Mouse (Mus musculus) forebrain, embryonic 14.5 days (tissue): ENCODE results near the gene Ndufa11. TPM values are rescaled to one million over a fixed set of nuclear protein-coding genes. Genes with fewer than 3 reads are reported as not detected.

Experiments used
- ATAC-seq: fragments of 200-750 bp; cut with Nextera tagmentation; 2 replicates; pipeline ENCODE4 v1.8.0; 2017; ENCODE audit warnings: mild to moderate bottlenecking, moderate library complexity
- DNase-seq: peaks from one replicate; pipeline ENCODE4 v3.0.0-alpha.2; 2015; ENCODE audit warnings: low spot score
- H3K27ac ChIP-seq: fragments of 300-500 bp; sonication (generic); 2 replicates; pipeline ENCODE4 v1.5.1; 2014; ENCODE audit warnings: low read depth, mild to moderate bottlenecking, control low read depth, low read length, moderate library complexity
- H3K27me3 ChIP-seq: fragments of 300-500 bp; sonication (generic); replicated peaks from 2 replicates; pipeline ENCODE4 v1.6.1; 2014; ENCODE audit warnings: low read length, control low read depth, mixed read lengths; ENCODE audit not compliant: control insufficient read depth, insufficient read depth
- H3K36me3 ChIP-seq: fragments of 300-500 bp; sonication (generic); 2 replicates; pipeline ENCODE4 v1.6.1; 2014; ENCODE audit warnings: low read length, control low read depth; ENCODE audit not compliant: control insufficient read depth, insufficient read depth
- H3K4me1 ChIP-seq: fragments of 300-500 bp; sonication (generic); 2 replicates; pipeline ENCODE4 v1.6.1; 2014; ENCODE audit warnings: antibody characterized with exemption, low read length, control low read depth; ENCODE audit not compliant: control insufficient read depth, insufficient read depth
- H3K4me2 ChIP-seq: fragments of 300-500 bp; sonication (generic); 2 replicates; pipeline ENCODE4 v1.6.1; 2014; ENCODE audit warnings: mild to moderate bottlenecking, control low read depth, low read length
- H3K4me3 ChIP-seq: fragments of 300-500 bp; sonication (generic); 2 replicates; pipeline ENCODE4 v1.5.1; 2014; ENCODE audit warnings: low read depth, low read length, control low read depth
- H3K9ac ChIP-seq: fragments of 300-500 bp; sonication (generic); 2 replicates; pipeline ENCODE4 v1.6.1; 2014; ENCODE audit warnings: mild to moderate bottlenecking, low read length, control low read depth, moderate library complexity
- H3K9me3 ChIP-seq: fragments of 300-500 bp; sonication (generic); replicated peaks from 2 replicates; pipeline ENCODE4 v1.6.1; 2016; ENCODE audit warnings: low read length, control low read depth, mixed read lengths; ENCODE audit not compliant: control insufficient read depth
- WGBS: fragments of 180-500 bp; shearing (Covaris S2); extraction: QIAGEN DNeasy Blood & Tissue Kit; methylation state at CpG from one replicate; pipeline ENCODE4 v1.1.7; 2014; 5-methylcytosine and 5-hydroxymethylcytosine counted together
- polyA plus RNA-seq: library from polyadenylated mRNA; unstranded; fragments of >200 nt; fragmentation: Nextera tagmentation; extraction: Ambion mirVana; gene quantifications from 2 replicates; pipeline ENCODE4 v1.2.1, GENCODE M21; 2014

Gene Ndufa11
- polyA plus RNA-seq, 1 experiment from 2014 or later = 613 TPM

- H3K27me3 ChIP-seq = no peaks in the 10 kb centered on the region
- no peak overlapping the region for H3K27ac ChIP-seq
- DNase-seq (no peak), ATAC-seq (no peak)
- no peak overlapping the region for H3K4me2 ChIP-seq
- H3K4me1 ChIP-seq = no peaks in the 10 kb centered on the region
- no peak overlapping the region for H3K9ac ChIP-seq
- H3K4me3 ChIP-seq = no peak overlapping the region
- H3K36me3 ChIP-seq = peaks cover 17% of the 10 kb centered on the region
- H3K9me3 ChIP-seq = no peaks in the 10 kb centered on the region
- WGBS = 9% methylated on average over 12 of the region's 12 CpGs
These were observed 10.1 kb downstream of the Ndufa11 start for GRCm38 (mm10) chr17:56727659-56728058.

DNA sequence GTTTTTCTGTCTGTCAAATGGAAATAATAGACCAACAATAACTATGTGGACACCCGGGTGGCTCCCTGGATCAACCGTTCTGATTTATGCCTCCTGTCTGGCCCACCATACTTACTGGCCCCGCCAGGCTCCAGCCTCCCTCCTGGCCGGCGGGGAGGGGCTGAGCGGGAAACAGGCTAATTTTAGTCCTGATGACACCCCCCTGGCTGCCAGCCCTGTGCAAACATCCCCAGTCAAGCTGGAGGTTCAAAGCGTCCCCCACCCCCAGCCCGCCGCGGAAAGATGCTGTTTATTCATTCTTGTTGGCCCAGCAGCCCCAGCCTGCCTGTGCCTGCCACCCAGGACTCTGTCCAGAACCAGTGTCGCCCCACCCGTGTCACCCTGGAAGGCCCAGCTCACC is 10.6 kb downstream of the Ndufa11 start:
- no peak for ATAC-seq
- WGBS = 36% methylated on average over 12 of the region's 12 CpGs

DNA sequence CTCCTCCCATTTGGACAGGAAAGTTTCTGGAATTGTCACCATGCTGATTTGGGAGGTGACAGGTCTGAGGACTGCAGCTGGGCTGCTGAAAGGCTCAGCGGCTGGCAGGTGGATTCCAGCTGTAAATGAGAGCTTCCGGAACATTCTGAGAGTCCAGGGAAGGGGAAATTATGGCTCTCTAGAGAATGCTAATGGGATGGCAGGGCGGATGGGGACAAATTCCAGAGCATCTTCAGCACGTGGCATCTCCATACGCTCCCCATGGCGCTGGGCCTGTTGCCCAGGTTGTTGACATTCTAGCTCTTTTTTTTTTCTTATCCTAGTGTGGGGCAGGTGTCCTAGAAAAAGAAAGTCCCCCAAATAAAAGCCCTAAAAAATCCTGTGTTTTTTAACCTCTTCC is 11.6 kb downstream of the Ndufa11 start:
- H3K4me3 ChIP-seq = no peak overlapping the region
- H3K9me3 ChIP-seq = no peaks in the 10 kb centered on the region
- DNase-seq (no peak), ATAC-seq (no peak)
- no peak overlapping the region for H3K9ac ChIP-seq
- no peak overlapping the region for H3K4me2 ChIP-seq
- H3K36me3 ChIP-seq = peaks cover 2% of the 10 kb centered on the region
- H3K27me3 ChIP-seq = no peaks in the 10 kb centered on the region
- 40% methylated on average over 6 of the region's 6 CpGs for WGBS
- no peak overlapping the region for H3K27ac ChIP-seq
- no peaks in the 10 kb centered on the region for H3K4me1 ChIP-seq

More for the DNA sequence above, 10.6 kb downstream of the Ndufa11 start:
- H3K4me3 ChIP-seq = no peak overlapping the region
- no peaks in the 10 kb centered on the region for H3K4me1 ChIP-seq
- H3K27ac ChIP-seq = no peak overlapping the region
- H3K36me3 ChIP-seq = peaks cover 12% of the 10 kb centered on the region
- no peak overlapping the region for H3K9ac ChIP-seq
- H3K4me2 ChIP-seq = no peak overlapping the region
- H3K9me3 ChIP-seq = no peaks in the 10 kb centered on the region
- no peak for DNase-seq
- H3K27me3 ChIP-seq = no peaks in the 10 kb centered on the region

DNA sequence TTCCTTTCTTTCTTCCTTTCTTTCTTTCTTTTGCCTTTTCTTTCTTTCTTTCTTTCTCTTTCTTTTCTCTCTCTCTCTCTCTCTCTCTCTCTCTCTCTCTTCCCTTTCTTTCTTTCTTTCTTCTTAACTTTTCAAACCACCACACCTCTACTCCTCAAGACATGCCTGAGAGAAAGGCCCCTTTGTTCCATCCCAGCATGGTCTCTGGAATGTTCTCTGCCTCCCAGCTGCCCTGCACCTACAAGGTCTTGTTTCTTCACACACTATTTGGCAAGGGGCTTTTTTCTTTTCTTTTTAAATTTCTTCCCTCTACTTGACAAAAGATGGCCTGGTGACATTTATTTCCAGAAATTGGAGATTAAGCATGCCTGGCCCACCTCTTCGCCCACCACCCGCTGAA is 12.1 kb downstream of the Ndufa11 start:
- Histone ChIP-seq H3K4me3 (no peak overlapping the region), H3K9ac (no peak overlapping the region), H3K27me3 (no peaks in the 10 kb centered on the region), H3K36me3 (no peaks in the 10 kb centered on the region; the same call in 1 of the 2 replicates), H3K9me3 (no peaks in the 10 kb centered on the region), H3K4me2 (no peak overlapping the region), H3K27ac (no peak overlapping the region), H3K4me1 (no peaks in the 10 kb centered on the region)
- ATAC-seq (no peak), DNase-seq (no peak)
- WGBS = 13% methylated on average over 2 of the region's 2 CpGs

DNA sequence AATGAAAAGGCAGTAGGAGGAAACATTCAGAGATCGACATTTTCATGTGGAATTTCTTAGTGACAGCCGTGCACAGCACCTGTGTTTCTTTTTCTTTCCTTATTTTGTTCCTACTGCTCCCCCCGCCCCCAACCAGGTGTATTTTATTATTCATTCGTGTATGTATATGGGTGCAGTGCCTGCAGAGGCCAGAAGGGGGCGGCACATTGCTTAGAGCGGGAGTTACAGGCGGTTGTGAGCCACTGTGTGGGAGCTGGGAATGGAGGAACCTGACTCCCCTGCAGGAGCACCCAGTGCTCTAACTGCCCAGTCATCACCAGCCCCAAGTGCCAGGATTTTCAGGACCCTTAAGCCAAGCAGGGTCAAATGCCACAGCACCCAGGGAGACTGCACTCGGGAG is 19.0 kb downstream of the Ndufa11 start:
- H3K27ac ChIP-seq = no peak overlapping the region
- H3K4me2 ChIP-seq = no peak overlapping the region
- DNase-seq = no peak
- WGBS = 53% methylated on average over 8 of the region's 8 CpGs
- no peaks in the 10 kb centered on the region for H3K36me3 ChIP-seq
- H3K4me1 ChIP-seq = no peaks in the 10 kb centered on the region
- H3K4me3 ChIP-seq = no peak overlapping the region
- no peak overlapping the region for H3K9ac ChIP-seq
- H3K9me3 ChIP-seq = no peaks in the 10 kb centered on the region
- H3K27me3 ChIP-seq = no peaks in the 10 kb centered on the region
- ATAC-seq = no peak

- no peak overlapping the region for H3K27ac ChIP-seq
- no peak for ATAC-seq
- H3K4me3 ChIP-seq = no peak overlapping the region
- no peaks in the 10 kb centered on the region for H3K36me3 ChIP-seq
- H3K9ac ChIP-seq = no peak overlapping the region
- DNase-seq = no peak
- no peak overlapping the region for H3K4me2 ChIP-seq
- H3K9me3 ChIP-seq = no peaks in the 10 kb centered on the region
- WGBS = 84% methylated on average over 10 of the region's 10 CpGs
- H3K27me3 ChIP-seq = no peaks in the 10 kb centered on the region
- no peaks in the 10 kb centered on the region for H3K4me1 ChIP-seq
These were observed 20.7 kb downstream of the Ndufa11 start for GRCm38 (mm10) chr17:56738221-56738620.

DNA sequence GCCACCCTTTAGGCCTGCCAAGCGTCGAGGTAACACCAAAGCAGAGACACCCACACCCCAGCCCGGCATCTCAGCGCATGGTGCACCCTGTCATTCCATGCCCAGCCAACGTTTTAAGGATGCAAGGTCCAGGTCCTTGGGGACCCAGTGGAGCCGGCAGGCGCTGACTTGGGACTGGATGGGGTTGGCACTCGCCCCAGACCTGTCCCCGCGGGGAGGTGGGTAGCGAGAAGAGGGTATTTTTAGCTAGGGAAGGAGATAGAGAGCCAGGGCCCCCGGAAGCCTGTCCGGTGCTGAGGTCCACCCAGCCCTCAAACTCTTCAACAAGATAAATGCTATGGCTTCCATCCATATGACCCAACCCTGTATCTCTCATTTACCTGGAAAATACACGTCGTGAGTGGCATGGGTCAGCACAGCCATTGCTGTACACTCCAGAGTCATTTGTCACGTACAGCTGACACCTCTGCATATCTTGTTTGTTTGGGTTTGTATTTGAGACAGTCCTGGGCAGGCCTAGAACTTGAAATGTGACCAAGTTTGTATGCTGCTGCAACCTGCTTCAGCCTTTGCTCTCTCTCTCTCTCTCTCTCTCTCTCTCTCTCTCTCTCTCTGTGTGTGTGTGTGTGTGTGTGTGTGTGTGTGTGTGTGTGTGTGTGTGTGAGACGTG is 22.7 kb downstream of the Ndufa11 start:
- DNase-seq = no peak

DNA sequence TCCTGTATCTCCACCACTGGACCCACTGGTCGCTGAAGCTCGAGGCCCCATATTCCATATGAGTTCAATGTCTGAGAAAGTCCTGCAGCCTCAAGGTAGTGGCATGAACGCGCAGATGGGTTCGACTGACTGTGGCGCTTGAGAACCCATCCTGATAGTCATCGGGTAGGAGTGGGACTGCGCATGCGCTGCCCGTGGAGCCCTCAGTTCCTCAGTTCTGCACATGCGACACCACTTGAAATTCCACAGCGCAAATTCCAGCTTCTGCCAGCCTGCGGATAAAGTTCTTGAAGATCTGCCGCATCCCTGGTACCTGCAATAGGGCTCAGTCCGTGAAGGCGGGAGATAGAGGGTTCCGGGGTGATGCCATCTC is 23.2 kb downstream of the Ndufa11 start:
- no peaks in the 10 kb centered on the region for H3K27me3 ChIP-seq
- no peak for ATAC-seq
- DNase-seq = no peak
- no peak overlapping the region for H3K9ac ChIP-seq
- 79% methylated on average over 17 of the region's 17 CpGs for WGBS
- no peaks in the 10 kb centered on the region for H3K4me1 ChIP-seq
- no peaks in the 10 kb centered on the region for H3K36me3 ChIP-seq
- H3K27ac ChIP-seq = no peak overlapping the region
- no peak overlapping the region for H3K4me2 ChIP-seq
- H3K4me3 ChIP-seq = no peak overlapping the region
- H3K9me3 ChIP-seq = no peaks in the 10 kb centered on the region

More for the DNA sequence above, 22.7 kb downstream of the Ndufa11 start:
- no peak overlapping the region for H3K4me2 ChIP-seq
- no peak overlapping the region for H3K4me3 ChIP-seq
- no peak overlapping the region for H3K9ac ChIP-seq
- WGBS = 83% methylated on average over 17 of the region's 17 CpGs
- no peaks in the 10 kb centered on the region for H3K9me3 ChIP-seq
- H3K4me1 ChIP-seq = no peaks in the 10 kb centered on the region
- H3K27ac ChIP-seq = no peak overlapping the region
- H3K36me3 ChIP-seq = no peaks in the 10 kb centered on the region
- H3K27me3 ChIP-seq = no peaks in the 10 kb centered on the region
- ATAC-seq = no peak

DNA sequence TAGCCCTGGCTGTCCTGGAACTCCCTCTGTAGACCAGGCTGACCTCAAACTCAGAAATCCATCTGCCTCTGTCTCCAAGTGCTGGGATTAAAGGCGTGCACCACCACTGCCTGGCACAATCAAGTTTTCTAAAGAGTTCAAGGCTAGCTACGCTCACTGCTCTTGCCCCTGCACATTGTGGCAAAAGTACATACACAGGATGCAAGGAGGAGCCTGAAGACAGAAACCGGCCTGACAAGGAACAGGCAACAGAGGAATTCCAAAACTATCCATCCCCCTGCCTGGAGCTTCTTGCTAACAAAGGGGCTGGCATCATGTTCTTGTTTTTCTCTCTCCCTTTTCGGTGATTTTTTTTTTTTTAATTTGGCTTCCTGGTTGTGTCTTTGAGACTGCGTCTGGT is 26.6 kb downstream of the Ndufa11 start:
- ATAC-seq (no peak), DNase-seq (no peak)
- no peak overlapping the region for H3K9ac ChIP-seq
- H3K9me3 ChIP-seq = no peaks in the 10 kb centered on the region
- H3K4me1 ChIP-seq = no peaks in the 10 kb centered on the region
- WGBS = 69% methylated on average over 5 of the region's 5 CpGs
- H3K4me2 ChIP-seq = no peak overlapping the region
- H3K27ac ChIP-seq = no peak overlapping the region
- H3K4me3 ChIP-seq = no peak overlapping the region
- H3K36me3 ChIP-seq = no peaks in the 10 kb centered on the region
- H3K27me3 ChIP-seq = no peaks in the 10 kb centered on the region
